Mouse (Mus musculus) neural tube, embryonic 11.5 days (tissue): ENCODE results near the gene 9930104L06Rik. TPM values are rescaled to one million over a fixed set of nuclear protein-coding genes. Genes with fewer than 3 reads are reported as not detected.
A peak's percentile ranks its signal among the peaks of the same experiment; 100 is the strongest.

Experiments used
- ATAC-seq: fragments of 200-750 bp; cut with Nextera tagmentation; 2 replicates; pipeline ENCODE4 v1.8.0; 2017; ENCODE audit warnings: moderate number of reproducible peaks, mild to moderate bottlenecking, moderate TSS enrichment, moderate library complexity; ENCODE audit not compliant: insufficient read depth, low FRiP score, low TSS enrichment
- DNase-seq: peaks from one replicate; pipeline ENCODE4 v3.0.0-alpha.2; 2015; ENCODE audit warnings: low spot score
- H3K27ac ChIP-seq: fragments of 300-500 bp; sonication (generic); 2 replicates; pipeline ENCODE4 v1.5.1; 2014; ENCODE audit warnings: low read depth, mild to moderate bottlenecking, low read length
- H3K27me3 ChIP-seq: fragments of 300-500 bp; sonication (generic); 2 replicates; pipeline ENCODE4 v1.6.1; 2014; ENCODE audit warnings: mild to moderate bottlenecking, low read length, mixed read lengths; ENCODE audit not compliant: control insufficient read depth, insufficient read depth
- H3K36me3 ChIP-seq: fragments of 300-500 bp; sonication (generic); 2 replicates; pipeline ENCODE4 v1.6.1; 2014; ENCODE audit warnings: mild to moderate bottlenecking, low read length, moderate library complexity, mixed read lengths; ENCODE audit not compliant: control insufficient read depth, insufficient read depth
- H3K4me1 ChIP-seq: fragments of 300-500 bp; sonication (generic); 2 replicates; pipeline ENCODE4 v1.6.1; 2014; ENCODE audit warnings: low read length, mixed read lengths; ENCODE audit not compliant: control insufficient read depth, insufficient read depth
- H3K4me2 ChIP-seq: fragments of 300-500 bp; sonication (generic); 2 replicates; pipeline ENCODE4 v1.6.1; 2014; ENCODE audit warnings: low read depth, mild to moderate bottlenecking, moderate library complexity
- H3K4me3 ChIP-seq: fragments of 300-500 bp; sonication (generic); 2 replicates; pipeline ENCODE4 v1.5.1; 2014; ENCODE audit warnings: low read depth, low read length
- H3K9ac ChIP-seq: fragments of 300-500 bp; sonication (generic); 2 replicates; pipeline ENCODE4 v1.6.1; 2014; ENCODE audit warnings: mild to moderate bottlenecking, low read length
- H3K9me3 ChIP-seq: fragments of 300-500 bp; sonication (generic); 2 replicates; pipeline ENCODE4 v1.6.1; 2016; ENCODE audit warnings: low read length; ENCODE audit not compliant: control insufficient read depth
- WGBS: fragments of 180-500 bp; shearing (Covaris S2); extraction: QIAGEN DNeasy Blood & Tissue Kit; methylation state at CpG from one replicate; pipeline ENCODE4 v1.1.7; 2014; 5-methylcytosine and 5-hydroxymethylcytosine counted together
- polyA plus RNA-seq: library from polyadenylated mRNA; unstranded; fragments of >200 nt; fragmentation: Nextera tagmentation; extraction: Ambion mirVana; gene quantifications from 2 replicates; pipeline ENCODE4 v1.2.1, GENCODE M21; 2014

Gene 9930104L06Rik
- polyA plus RNA-seq, 1 experiment from 2014 or later: 4.9 TPM

DNA sequence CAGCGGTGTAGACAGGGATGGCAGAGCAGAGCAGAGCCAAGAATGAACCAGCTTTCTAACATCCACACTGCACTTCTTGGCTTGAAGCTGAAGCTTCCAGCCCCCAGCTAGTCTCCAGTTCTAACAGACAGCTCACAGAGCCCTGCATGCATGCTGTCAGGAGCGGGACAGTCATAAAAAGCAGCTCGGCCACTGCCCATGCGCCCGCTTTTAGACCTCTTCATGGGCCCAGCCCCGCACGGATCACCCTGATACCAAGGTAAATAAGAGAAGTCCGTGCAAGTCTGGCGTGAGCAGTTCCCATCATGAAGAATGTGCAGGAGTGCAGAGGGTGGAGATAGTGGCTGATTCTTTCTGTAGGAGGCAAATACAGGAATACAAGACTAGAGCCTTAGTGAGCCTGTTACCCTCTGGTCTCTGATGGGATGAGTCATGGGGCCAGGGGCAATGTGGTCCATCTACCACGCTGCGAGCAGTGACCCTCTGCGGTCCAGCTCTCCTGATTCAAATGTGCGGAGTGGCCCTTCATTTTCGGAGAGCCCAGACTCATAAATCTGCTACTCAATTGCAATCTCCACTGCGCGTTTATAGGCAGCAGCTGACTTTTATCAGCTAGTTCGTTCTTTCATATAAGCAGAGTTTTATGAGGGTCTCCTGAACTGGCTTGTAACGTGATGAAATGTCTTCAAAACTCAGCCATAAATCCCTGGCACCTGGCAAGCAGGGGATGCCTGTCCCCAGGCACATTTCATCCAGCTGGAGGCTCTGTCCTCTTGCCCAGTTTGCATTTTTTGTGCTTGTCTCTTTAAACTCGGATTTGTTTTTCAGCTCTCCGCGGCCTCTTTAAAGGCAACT is 13.6 kb downstream of the 9930104L06Rik start:
- WGBS: 65% methylated on average over 21 of the region's 21 CpGs
- Histone ChIP-seq H3K9ac (no peak overlapping the region), H3K4me1 (no peaks in the 10 kb centered on the region), H3K36me3 (no peaks in the 10 kb centered on the region), H3K9me3 (no peaks in the 10 kb centered on the region), H3K27me3 (no peaks in the 10 kb centered on the region), H3K27ac (no peak overlapping the region), H3K4me3 (no peak overlapping the region), H3K4me2 (no peak overlapping the region)
- ATAC-seq (no peak), DNase-seq (no peak)

DNA sequence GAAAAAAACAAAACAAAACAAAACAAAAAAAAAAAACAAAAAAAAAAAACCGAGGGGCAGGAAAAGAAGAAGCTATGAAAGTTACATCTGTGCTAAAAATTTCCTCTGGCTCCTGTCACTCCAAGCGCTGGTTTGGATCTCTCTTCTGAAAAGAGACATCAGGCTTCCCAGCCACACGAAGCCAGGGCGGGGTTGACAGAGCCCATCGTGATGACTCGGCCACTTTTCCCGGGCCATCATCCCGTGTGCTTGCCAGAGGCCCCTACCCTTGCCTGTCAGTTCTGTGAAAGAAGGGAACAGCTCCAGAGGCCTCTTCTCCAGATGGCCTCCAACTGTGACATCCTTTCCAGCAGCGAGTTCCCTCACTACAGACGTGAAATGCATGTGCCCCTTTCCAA is 14.2 kb downstream of the 9930104L06Rik start:
- DNase-seq: no peak
- no peak overlapping the region for H3K9ac ChIP-seq
- no peaks in the 10 kb centered on the region for H3K36me3 ChIP-seq
- H3K9me3 ChIP-seq: no peaks in the 10 kb centered on the region
- no peak for ATAC-seq
- no peak overlapping the region for H3K4me3 ChIP-seq
- H3K4me2 ChIP-seq: no peak overlapping the region
- H3K27me3 ChIP-seq: no peaks in the 10 kb centered on the region
- 48% methylated on average over 10 of the region's 10 CpGs for WGBS
- H3K27ac ChIP-seq: no peak overlapping the region
- no peaks in the 10 kb centered on the region for H3K4me1 ChIP-seq

GRCm38 (mm10) chr4:124953546-124953945 is 16.7 kb downstream of the 9930104L06Rik start:
- H3K36me3 ChIP-seq: no peaks in the 10 kb centered on the region
- no peaks in the 10 kb centered on the region for H3K27me3 ChIP-seq
- 76% methylated on average over 4 of the region's 4 CpGs for WGBS
- H3K27ac ChIP-seq: no peak overlapping the region
- no peaks in the 10 kb centered on the region for H3K4me1 ChIP-seq
- no peak for ATAC-seq
- H3K4me3 ChIP-seq: no peak overlapping the region
- H3K9ac ChIP-seq: no peak overlapping the region
- no peak overlapping the region for H3K4me2 ChIP-seq
- no peaks in the 10 kb centered on the region for H3K9me3 ChIP-seq
- DNase-seq: no peak

- no peak overlapping the region for H3K9ac ChIP-seq
- H3K9me3 ChIP-seq: no peaks in the 10 kb centered on the region
- no peak overlapping the region for H3K4me3 ChIP-seq
- no peaks in the 10 kb centered on the region for H3K27me3 ChIP-seq
- H3K4me2 ChIP-seq: no peak overlapping the region
- no peak overlapping the region for H3K27ac ChIP-seq
- H3K4me1 ChIP-seq: no peaks in the 10 kb centered on the region
- ATAC-seq: no peak
- DNase-seq: no peak
- WGBS: 87% methylated on average over 2 of the region's 2 CpGs
- H3K36me3 ChIP-seq: no peaks in the 10 kb centered on the region
Observed at GRCm38 (mm10) chr4:124957284-124957683, 20.4 kb downstream of the 9930104L06Rik start.

GRCm38 (mm10) chr4:124959062-124959461 is 22.2 kb downstream of the 9930104L06Rik start:
- DNase-seq (no peak), ATAC-seq (no peak)
- 59% methylated on average over 11 of the region's 11 CpGs for WGBS
- Histone ChIP-seq H3K4me1 (no peaks in the 10 kb centered on the region), H3K9ac (no peak overlapping the region; the same call in 1 of the 2 replicates), H3K27me3 (no peaks in the 10 kb centered on the region), H3K4me3 (no peak overlapping the region), H3K9me3 (no peaks in the 10 kb centered on the region), H3K36me3 (no peaks in the 10 kb centered on the region), H3K4me2 (no peak overlapping the region), H3K27ac (no peak overlapping the region)

DNA sequence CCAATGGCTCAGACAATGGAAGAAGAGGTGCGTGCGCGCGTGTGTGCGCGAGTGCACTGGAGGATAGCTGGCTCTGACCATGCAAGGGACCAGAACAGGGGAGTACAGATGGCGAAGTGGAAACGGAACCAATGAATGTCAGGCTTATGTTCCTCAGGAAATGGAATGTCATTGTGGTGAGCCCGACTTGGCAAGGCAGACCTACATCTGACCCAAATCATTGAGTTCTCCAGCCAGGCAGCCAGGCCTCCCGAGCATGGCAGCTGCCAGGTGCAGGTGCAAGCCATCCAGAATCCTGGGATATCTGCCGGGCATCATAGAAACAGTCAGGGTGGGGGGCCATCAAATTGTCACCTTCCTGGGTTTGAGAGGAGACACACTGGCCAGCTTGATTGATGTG is 24.1 kb downstream of the 9930104L06Rik start:
- WGBS: 90% methylated on average over 11 of the region's 11 CpGs
- Histone ChIP-seq H3K36me3 (no peaks in the 10 kb centered on the region), H3K27me3 (no peaks in the 10 kb centered on the region), H3K4me1 (peaks cover 6% of the 10 kb centered on the region; the same call in 1 of the 2 replicates), H3K4me2 (no peak overlapping the region), H3K9me3 (no peaks in the 10 kb centered on the region), H3K27ac (no peak overlapping the region), H3K9ac (no peak overlapping the region), H3K4me3 (no peak overlapping the region)
- no peak for DNase-seq
- no peak for ATAC-seq

DNA sequence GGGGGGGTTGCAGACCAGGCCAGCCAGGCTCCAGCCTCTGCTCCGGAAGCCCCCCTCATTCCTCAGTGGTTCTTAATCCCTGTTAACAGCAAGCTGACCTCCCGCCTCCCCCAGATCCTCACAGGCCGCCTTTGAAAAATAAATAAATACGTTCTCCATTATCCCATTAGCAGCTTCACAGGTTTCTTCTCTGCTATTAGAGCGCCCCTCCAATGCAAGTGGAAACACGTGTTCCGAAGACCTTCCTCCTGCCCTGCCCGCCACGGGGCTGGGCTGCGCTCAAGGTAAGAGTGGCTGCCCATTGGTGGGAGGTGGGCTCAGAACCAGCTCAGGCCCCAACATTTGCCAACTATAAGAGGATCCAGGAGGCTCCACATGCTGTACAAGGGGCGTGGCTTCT is 25.7 kb downstream of the 9930104L06Rik start:
- H3K4me2 ChIP-seq: no peak overlapping the region
- no peaks in the 10 kb centered on the region for H3K27me3 ChIP-seq
- H3K4me3 ChIP-seq: no peak overlapping the region
- DNase-seq: no peak
- H3K9ac ChIP-seq: no peak overlapping the region
- no peaks in the 10 kb centered on the region for H3K9me3 ChIP-seq
- no peak overlapping the region for H3K27ac ChIP-seq
- ATAC-seq: no peak
- H3K4me1 ChIP-seq: peaks cover 6% of the 10 kb centered on the region; the same call in 1 of the 2 replicates
- H3K36me3 ChIP-seq: no peaks in the 10 kb centered on the region
- 74% methylated on average over 11 of the region's 11 CpGs for WGBS

DNA sequence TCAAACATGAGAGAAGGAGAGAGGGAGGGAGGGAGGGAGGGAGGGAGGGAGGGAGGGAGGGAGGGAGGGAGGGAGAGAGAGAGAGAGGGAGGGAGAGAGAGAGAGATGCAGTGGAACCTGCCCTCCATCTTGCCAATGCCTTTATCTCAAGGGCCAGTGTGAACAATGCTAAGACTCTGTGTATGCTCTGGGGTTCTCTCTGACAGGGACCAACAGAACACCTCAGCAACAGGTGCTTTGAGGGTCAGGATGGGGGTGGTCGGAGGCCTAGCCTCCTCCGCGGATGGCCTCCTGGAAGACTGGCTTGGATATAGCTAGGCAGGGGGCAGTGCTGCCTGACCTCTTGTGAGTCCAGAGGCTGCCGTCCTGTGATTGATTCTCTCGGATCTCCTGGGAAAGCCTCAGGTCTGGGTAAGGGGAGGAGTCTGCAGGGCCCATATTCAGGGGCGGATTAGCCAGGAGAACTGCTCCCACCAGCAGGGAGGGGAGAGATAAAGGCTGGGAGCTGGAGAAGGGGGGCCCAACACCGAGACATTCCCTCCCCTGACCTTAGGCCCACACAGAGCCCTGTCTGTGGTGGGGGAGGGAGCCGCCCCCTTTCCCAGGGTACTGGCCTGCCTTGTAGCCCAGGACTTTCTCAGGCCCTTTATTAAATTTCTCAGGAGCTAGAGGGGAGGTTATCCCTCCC is 28.2 kb downstream of the 9930104L06Rik start:
- Histone ChIP-seq H3K36me3 (no peaks in the 10 kb centered on the region), H3K4me1 (peaks cover 6% of the 10 kb centered on the region; the same call in 1 of the 2 replicates), H3K9ac (no peak overlapping the region; the same call in 1 of the 2 replicates), H3K9me3 (no peaks in the 10 kb centered on the region), H3K27ac (peak overlapping the region; percentile 44; the same call in 1 of the 2 replicates), H3K4me2 (no peak overlapping the region), H3K27me3 (no peaks in the 10 kb centered on the region), H3K4me3 (no peak overlapping the region)
- DNase-seq (peak; percentile 51), ATAC-seq (no peak)
- WGBS: 8% methylated on average over 8 of the region's 8 CpGs
